In genomic region chr4:61811193-61811592, GRCm38 (mm10) we compare ENCODE assay signal across 10 mouse cellular contexts. TPM values are rescaled to one million over a fixed set of nuclear protein-coding genes. Genes with fewer than 3 reads are reported as not detected.
A peak's percentile ranks its signal among the peaks of the same experiment; 100 is the strongest.
DNase-seq lines count a peak whose midpoint lies in the region; ATAC-seq and TF ChIP-seq lines count a peak whose summit lies in the region.
"Not testable (repeated sequence)": the region's sequence is repeated elsewhere in the genome, so short reads cannot be mapped to it uniquely, and the experiment has no call there.
"Had no signal": no experiment of that assay in that cellular context is flagged by ENCODE, and none has a peak within 500 bp of the region (broad histone marks: within the 10 kb centered on the region; RNA-seq: fewer than 3 reads in every experiment).

No protein-coding gene starts in this region.

- not testable (repeated sequence) for H3K36me3 ChIP-seq in forebrain, embryonic 13.5 days (ENCODE audit: poor library complexity, severe bottlenecking); intestine, embryonic 14.5 days (ENCODE audit: control insufficient read depth, insufficient read depth, low read length)

- peak; percentile 37; the same call in 1 of the 2 replicates for TF ChIP-seq CTCF in cerebellum, adult 2 months (IDR thresholded peaks at IDR 0.05; ENCODE audit: borderline replicate concordance, insufficient read depth, low read depth, low read length)
- TF ChIP-seq CTCF in lung, adult 2 months (IDR thresholded peaks at IDR 0.05; ENCODE audit: insufficient read depth, low read length) = peak; percentile 58; the same call in 1 of the 2 replicates

- ATAC-seq in forebrain, embryonic 13.5 days = 0 out of 2 replicates have a peak, but pooled peaks have one; percentile 43
- ATAC-seq in intestine, embryonic 14.5 days (replicated peaks; ENCODE audit: low FRiP score, low TSS enrichment, low read depth) = not testable (repeated sequence)

- H3K9ac ChIP-seq in forebrain, embryonic 13.5 days; intestine, embryonic 14.5 days (ENCODE audit: low read length): not testable (repeated sequence)

- H3K27me3 ChIP-seq in cerebellum, adult 2 months (ENCODE audit: control insufficient read depth, insufficient read depth, low read length); forebrain, embryonic 13.5 days; intestine, embryonic 14.5 days (replicated peaks; ENCODE audit: control insufficient read depth, insufficient read depth, low read length): not testable (repeated sequence)

- not testable (repeated sequence) for H3K27ac ChIP-seq in cerebellum, adult 2 months (ENCODE audit: insufficient read depth, low read length); forebrain, embryonic 13.5 days; intestine, embryonic 14.5 days (ENCODE audit: low read depth)

- TF ChIP-seq POLR2A in cerebellum, adult 2 months (IDR thresholded peaks at IDR 0.05; ENCODE audit: borderline replicate concordance, insufficient read depth, low read length); lung, adult 2 months (IDR thresholded peaks at IDR 0.05; ENCODE audit: borderline replicate concordance, extremely low read depth, low read depth, low read length): not testable (repeated sequence)

- 22% methylated on average over 2 of the region's 2 CpGs for WGBS in cerebellum, adult 2 months
- 18% methylated on average over 2 of the region's 2 CpGs for WGBS in forebrain, embryonic 13.5 days
- whole genome bisulfite sequencing in intestine, embryonic 14.5 days = 16% methylated on average over 2 of the region's 2 CpGs
- 19% methylated on average over 2 of the region's 2 CpGs for WGBS in lung, adult 2 months

- not testable (repeated sequence) for H3K4me3 ChIP-seq in cerebellum, adult 2 months (replicated peaks; ENCODE audit: insufficient read depth, low read depth, low read length); forebrain, embryonic 13.5 days; intestine, embryonic 14.5 days (ENCODE audit: low read depth, low read length); lung, adult 2 months (replicated peaks; ENCODE audit: extremely low read depth, low read depth, low read length)

- not testable (repeated sequence) for H3K9me3 ChIP-seq in forebrain, embryonic 13.5 days (replicated peaks); intestine, embryonic 14.5 days (ENCODE audit: control insufficient read depth, low read length)

- H3K4me2 ChIP-seq in forebrain, embryonic 13.5 days; intestine, embryonic 14.5 days (ENCODE audit: low read length): not testable (repeated sequence)

- H3K4me1 ChIP-seq in cerebellum, adult 2 months (ENCODE audit: control insufficient read depth, insufficient read depth, low read length); forebrain, embryonic 13.5 days; intestine, embryonic 14.5 days (replicated peaks; ENCODE audit: control insufficient read depth, insufficient read depth, low read length); lung, adult 2 months (ENCODE audit: control insufficient read depth, insufficient read depth, low read length): not testable (repeated sequence)

- DNase-seq in NIH3T3 (ENCODE audit: low read depth) = peak; percentile 58
- DNase-seq in cerebellum, adult 2 months; lung, adult 2 months: not testable (repeated sequence)
- DNase-seq in intestine, embryonic 14.5 days (ENCODE audit: low spot score) = peak; percentile 61
- DNase-seq in layer of hippocampus, adult 9-10 months (ENCODE audit: low spot score) = peak; percentile 2
- peak; percentile 43 for DNase-seq in retina, postnatal 1 day

RNA-seq across cellular contexts. Expression of gene Mup5, which starts 23.8 kb away (rescaled TPM):
- polyA plus RNA-seq in cerebellum, adult 2 months (2012; rRNA removed) = not detected in 2 replicates
- not detected in 2 replicates for polyA plus RNA-seq in forebrain, embryonic 13.5 days (2015; fragmentation: Nextera tagmentation; extraction: Ambion mirVana)
- not detected in 2 replicates for polyA plus RNA-seq in intestine, embryonic 14.5 days (2014; fragmentation: Nextera tagmentation; extraction: Ambion mirVana)
- polyA plus RNA-seq in lung, adult 2 months (2012; rRNA removed) = not detected in 2 replicates
- polyA plus RNA-seq: heart, embryonic 13.5 days; kidney, embryonic 15.5 days; thymus, postnatal 0 days had no signal

RNA-seq across cellular contexts. Expression of gene Mup19, which starts 29.1 kb away (rescaled TPM):
- not detected in 2 replicates for polyA plus RNA-seq in cerebellum, adult 2 months (2012; rRNA removed)
- not detected in 2 replicates for polyA plus RNA-seq in forebrain, embryonic 13.5 days (2015; fragmentation: Nextera tagmentation; extraction: Ambion mirVana)
- not detected in 2 replicates for polyA plus RNA-seq in intestine, embryonic 14.5 days (2014; fragmentation: Nextera tagmentation; extraction: Ambion mirVana)
- polyA plus RNA-seq in lung, adult 2 months (2012; rRNA removed) = not detected in 2 replicates
- polyA plus RNA-seq: heart, embryonic 13.5 days; kidney, embryonic 15.5 days had no signal
